Mouse (Mus musculus): ENCODE results near the gene Hepacam.

GRCm38 (mm10) chr9:37384284-37385182, 17.4 kb downstream of the Hepacam start:
- TF ChIP-seq ZC3H11A (IDR thresholded peaks at IDR 0.05; ENCODE audit: borderline replicate concordance, low read depth, low read length): no peak
- TF ChIP-seq MAFK (IDR thresholded peaks at IDR 0.05; ENCODE audit: insufficient read depth, low read depth, low read length): no peak
- no peak for TF ChIP-seq HCFC1 (IDR thresholded peaks at IDR 0.05; ENCODE audit: borderline replicate concordance, insufficient read depth, low read length)
- TF ChIP-seq CHD2 (IDR thresholded peaks at IDR 0.05; ENCODE audit: low read depth, low read length): no peak
